Mouse (Mus musculus) small intestine, adult 2 months (tissue): ENCODE measurements around the gene Deaf1.
A peak's percentile ranks its signal among the peaks of the same experiment; 100 is the strongest.

Experiments used
- CTCF ChIP-seq: fragments of 200-500 bp; IDR thresholded peaks from 2 replicates; pipeline ENCODE4 v1.5.1; 2012; ENCODE audit warnings: low read depth, mild to moderate bottlenecking, control low read depth, inconsistent platforms, low read length, moderate library complexity, mixed read lengths; ENCODE audit not compliant: insufficient replicate concordance, insufficient read length; ENCODE audit errors: extremely low read depth
- POLR2A ChIP-seq: fragments of 200-500 bp; IDR thresholded peaks from 2 replicates; pipeline ENCODE4 v1.6.1; 2012; ENCODE audit warnings: low read depth, mild to moderate bottlenecking, control low read depth, inconsistent platforms, low read length, moderate library complexity

DNA sequence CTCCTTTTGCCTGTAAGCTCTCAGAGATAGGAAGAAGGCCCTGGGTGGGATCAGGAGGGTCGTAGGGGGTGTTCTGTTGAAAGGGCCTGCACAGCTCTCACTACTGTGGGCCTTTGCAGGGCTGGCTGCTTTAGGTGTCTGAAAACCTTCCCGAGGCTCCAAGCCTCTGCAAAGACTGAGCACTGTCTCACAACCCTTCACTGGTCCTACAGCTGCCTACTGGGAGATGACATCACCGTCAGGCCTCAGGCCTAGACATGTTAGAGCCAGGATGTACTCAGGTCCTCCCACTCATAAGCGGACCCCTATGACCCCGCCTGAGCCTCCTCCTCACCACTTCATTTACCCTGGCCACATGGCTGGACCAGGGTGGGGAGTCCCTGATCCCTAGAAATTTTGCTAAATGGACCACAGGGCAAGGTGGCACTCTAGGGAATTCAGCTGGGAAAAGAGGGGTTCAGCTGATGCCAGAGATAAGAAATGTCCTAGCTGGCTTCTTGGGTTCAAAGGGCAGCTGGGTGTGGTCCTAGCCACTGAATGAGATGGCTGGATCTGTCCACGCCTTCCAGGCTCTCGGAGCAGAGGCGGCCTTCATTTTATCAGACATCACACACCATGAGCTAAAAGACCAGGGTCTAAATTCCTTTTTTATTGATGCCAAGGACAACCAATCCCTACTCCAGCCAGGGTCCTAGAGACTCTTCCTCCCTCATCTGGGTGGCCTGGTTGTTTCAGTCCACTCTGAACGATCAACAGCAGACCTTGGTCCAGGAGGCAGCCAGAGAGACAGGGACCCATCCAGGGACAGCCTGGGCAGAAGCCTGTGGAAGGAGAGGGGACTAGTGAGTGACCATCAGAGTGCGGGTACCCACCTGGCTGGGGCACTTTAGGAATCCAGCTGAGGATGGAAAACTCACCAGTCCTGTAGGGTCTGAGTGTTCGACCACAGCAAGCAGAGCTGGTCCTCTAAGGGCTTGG lies 49.5 kb downstream of the Deaf1 start:
- TF ChIP-seq CTCF (no peak), POLR2A (peak; percentile 65)
